Mouse (Mus musculus) CD8-positive naive resting alpha-beta T cell, adult 2 months (primary cell): ENCODE results near the gene Gpr179.

ENCODE experiments used
- DNase-seq, 2 experiments: peaks; one replicate each; pipeline ENCODE4 v3.0.0; 2022; ENCODE audit warnings: low read depth in 2 of 2, low spot score in 2 of 2

The Gpr179 gene

DNA sequence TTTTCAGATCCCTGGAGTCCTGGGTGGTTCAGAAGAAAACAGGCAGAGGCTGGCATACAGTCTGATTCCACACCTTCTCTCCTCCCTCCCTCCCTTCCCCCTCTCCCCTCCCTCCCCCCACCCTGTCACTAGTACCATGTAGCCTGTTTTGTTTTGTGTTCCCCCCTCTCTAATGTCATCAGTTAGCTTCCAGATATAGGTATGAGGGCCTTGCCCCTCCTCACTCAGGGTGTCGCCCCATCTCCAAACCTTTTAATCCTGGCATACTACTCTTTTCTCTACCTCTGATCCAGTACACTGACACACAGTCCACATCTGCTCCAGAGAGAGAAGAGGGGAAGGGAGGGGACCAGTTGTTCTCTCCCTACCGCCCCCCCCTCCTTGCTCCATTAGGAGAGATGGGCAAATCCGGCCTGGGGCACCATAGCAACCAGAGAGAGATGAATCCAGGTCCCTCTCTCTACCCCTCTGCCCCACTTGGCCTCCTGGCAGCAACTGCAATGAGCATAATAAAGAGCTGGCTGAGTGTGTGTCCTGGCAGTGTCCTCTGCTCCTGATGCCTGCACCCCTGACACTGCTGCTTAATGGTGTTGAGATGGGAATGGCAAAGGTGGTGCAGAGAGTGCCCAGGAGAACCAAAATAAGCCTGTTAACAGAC, at the start of gene Gpr179:
Gpr179 (minus strand) TSS at position 51 of the 658 bp plus-strand sequence.
- no peak for DNase-seq

DNA sequence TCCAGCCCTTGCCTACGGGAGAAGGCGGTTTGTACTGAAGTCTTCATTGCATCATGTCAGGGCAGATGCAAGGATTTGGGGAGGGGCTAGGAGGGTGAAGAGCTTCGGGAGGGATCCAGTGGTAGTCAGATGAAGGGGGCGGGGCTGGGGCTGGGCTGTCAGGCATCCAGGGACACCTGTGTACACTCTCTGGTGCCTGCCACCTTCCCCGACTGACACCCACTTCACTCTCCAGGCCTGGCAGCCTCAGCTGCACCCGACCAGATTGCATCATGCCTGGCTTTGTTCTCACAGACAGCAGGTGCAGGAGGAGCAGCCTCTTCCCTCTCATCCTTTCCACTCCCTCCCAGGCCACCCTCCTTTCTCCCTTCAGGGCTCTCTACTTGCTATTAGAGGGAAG, 49.2 kb upstream of the Gpr179 start:
- DNase-seq, result no peak

DNA sequence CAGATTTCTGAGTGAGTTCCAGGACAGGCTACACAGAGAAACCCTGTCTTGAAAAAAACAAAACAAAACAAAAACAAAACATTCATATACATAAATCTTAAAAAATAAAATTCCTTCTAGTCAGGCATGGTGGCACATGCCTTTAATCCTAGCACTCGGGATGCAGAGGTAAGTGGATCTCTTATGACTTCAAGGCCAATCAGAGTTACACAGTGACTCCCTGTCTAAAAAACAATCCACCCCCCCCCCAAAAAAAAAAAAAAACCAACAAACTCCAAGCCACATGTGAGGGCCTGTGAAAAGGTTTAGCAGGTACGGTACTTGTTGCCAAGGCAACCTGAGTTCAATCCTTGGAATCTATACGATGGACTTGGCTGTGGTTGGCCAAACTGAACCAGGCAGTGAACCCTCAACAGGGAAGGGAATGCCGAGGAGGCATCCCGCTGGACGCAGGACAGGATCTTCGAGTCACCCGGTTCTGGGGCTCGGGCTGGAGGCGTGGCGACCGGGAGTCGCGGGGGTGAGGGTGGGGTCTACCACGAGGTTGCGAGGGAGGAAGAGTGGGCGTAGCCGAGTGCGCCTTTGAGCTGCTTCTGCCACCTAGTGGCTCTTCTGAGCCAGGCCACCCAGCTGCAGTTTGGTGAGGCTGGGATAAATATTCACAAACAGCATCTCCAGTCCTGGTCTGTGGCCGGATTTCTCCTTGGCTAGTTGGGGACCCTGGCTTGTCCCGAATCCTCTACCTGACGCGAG, 48.3 kb upstream of the Gpr179 start:
- peak; percentile 61 to 73 for DNase-seq

DNA sequence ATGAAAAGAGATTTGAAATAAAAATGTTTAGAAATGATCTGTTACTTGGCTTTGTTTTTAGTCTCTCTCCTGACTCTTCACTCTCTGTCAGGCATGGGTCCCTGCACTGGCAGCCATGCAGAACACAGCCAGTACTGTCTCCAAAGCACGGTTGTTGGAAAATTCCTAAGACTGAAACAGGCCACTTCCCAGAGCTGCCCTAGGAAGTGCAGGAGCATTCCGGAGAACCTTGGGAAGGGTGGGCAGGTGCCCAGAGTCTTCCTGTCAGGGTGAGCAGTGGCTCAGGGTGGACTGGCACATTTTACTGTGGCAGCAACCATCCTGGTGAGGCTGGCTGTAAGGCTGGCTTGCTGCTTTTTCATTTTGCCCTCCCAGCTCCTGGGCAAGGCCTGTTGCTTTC, 46.6 kb upstream of the Gpr179 start:
- no peak for DNase-seq

DNA sequence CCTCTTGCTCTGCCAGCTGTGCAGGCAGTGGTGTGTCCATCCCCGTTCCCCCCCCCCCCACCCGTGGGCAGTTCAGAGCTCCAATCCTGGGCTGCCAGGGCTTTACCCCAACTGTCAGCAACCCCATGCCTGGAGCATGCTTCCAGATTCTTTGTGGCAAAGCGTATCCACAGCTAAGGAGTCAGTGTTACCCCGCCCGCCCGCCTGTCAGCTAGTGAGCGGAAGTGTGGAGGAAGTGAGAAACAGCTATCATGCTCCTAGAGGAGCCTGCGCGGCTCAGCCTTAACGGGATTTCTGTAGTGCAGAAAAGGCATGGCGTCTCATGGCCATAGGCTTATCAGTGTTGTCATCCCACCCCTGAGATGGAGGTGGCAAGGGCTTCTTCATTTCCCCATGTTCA, 42.3 kb upstream of the Gpr179 start:
- no peak for DNase-seq

DNA sequence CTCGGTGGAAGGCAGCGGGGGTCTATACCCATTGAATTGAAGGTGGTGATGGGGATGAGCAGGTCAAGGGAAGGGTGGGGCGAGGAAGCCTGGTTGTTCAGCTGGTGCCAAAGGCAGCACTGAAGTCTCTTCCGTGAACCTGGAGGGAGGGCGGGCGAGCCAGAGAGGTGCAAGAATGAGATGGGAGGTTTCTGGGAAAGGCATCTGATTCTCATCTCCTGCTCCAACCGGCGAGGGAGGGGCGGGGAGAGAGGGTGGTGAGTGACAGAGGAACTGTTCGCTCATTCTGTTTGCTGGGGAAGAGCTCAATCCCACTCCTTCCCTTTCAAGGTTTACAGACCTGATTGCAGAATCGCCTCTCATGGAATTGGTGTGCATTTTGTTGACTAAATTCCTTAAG, 41.8 kb upstream of the Gpr179 start:
- no peak for DNase-seq

DNA sequence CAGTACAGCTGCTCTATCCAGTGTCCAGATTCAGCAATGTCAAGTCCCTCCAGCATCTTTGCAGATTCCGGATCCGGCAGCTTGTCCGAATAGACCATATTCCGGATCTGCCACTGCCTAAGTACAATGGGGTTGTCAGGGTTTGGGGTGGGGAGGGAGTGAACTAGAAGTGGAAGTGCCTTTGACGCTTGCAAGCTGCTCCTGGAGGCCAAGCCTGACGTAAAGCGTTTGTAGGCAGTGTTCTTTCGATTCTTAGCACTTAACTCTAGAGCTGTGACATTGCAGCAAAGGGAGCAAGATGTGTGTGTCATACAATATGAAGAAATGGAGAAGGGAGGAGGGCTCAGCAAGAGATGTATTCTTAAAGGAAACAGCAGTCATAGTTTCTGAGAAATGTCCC, 37.2 kb upstream of the Gpr179 start:
- DNase-seq, result no peak

DNA sequence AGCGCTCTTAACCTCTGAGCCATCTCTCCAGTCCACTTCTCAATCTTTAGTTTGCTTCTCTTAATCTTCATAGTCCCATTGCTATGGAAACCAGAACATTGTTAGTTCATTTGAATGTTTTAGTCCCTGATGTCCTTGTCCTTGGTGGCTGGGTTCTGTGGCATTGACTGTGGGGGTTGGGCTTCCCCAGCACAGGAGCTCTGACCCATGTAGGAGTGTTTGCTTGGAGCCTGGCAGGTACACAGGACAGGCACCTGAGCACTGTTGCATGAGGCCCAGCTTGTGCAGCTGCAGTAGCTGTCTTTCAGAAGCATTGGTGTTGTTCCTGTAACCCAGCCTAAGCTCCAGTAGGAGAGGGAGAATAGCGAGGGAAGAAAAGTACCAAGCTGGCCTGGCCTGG, 35.9 kb upstream of the Gpr179 start:
- DNase-seq, result no peak

DNA sequence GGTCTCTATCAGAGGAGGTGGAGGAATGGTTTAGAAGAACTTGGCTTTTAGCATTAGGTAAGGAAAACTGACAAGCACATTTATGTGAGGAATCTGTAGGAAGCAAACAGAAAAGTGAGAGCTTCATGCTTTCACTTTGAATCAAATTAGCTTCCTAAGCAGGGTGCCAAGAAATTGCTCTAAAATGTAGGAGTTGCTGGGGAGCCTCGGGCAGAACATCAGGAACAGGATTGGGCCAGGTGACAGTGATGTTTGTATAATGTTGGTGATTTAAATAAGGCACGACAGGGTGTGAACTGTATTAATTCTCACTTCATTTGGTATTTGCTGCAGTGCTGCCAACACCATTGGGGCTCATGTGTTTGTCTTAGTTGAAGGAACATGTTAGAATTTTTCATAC, 31.9 kb upstream of the Gpr179 start:
- DNase-seq, result no peak

DNA sequence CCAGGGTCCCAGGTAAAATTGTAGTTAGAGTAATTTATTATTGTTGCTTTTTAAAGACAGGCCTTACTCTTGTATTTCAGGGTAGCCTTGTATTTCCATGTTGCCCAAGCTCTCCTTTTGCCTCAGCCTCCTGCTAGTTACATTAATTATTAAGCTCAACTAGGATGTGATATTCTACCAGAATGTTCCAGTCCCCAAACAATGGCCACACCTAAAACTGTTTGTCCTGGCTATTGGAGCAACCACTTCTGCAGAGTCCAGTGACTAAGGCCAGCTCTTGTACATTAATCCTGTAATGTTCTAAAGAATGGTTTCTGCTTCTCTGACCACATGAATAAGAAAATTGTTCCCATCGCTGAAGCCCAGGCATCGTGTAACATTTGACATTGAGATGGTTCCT, 31.1 kb upstream of the Gpr179 start:
- DNase-seq, result no peak

DNA sequence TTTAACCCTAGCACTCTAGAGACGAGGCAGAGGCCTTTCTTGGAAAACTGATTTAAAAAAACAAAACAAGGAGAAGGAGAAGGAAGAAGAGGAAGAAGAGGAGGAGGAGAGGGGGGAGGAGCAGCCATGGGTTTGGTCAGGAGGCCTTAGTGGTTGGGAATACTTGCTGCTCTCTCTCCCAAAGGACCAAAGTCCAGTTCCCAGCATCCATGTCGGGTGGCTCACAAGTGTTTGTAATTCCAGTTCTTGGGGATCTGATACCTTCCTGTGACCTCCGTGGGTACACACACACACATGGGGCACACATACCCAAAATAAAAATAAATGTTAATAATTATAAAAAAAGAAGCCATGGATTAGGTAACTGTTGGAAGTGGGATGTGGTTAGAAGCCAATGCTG, 28.2 kb upstream of the Gpr179 start:
- DNase-seq, result no peak

DNA sequence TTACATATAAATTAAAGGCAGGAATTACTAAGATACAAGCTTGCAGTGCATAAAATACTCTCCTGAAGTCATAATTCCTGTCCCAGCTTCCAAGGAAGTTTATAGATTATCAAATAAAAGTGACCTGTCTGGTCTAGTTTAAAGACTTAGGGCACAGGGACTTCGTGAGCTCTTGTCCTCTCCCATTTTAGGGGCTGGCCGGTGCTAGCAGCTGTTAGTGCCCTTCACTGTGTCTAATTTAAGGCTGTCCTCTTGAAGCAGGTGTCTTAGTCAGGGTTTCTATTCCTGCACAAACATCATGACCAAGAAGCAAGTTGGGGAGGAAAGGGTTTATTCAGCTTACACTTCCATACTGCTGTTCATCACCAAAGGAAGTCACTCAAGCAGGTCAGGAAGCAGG, 21.5 kb upstream of the Gpr179 start:
- no peak for DNase-seq

DNA sequence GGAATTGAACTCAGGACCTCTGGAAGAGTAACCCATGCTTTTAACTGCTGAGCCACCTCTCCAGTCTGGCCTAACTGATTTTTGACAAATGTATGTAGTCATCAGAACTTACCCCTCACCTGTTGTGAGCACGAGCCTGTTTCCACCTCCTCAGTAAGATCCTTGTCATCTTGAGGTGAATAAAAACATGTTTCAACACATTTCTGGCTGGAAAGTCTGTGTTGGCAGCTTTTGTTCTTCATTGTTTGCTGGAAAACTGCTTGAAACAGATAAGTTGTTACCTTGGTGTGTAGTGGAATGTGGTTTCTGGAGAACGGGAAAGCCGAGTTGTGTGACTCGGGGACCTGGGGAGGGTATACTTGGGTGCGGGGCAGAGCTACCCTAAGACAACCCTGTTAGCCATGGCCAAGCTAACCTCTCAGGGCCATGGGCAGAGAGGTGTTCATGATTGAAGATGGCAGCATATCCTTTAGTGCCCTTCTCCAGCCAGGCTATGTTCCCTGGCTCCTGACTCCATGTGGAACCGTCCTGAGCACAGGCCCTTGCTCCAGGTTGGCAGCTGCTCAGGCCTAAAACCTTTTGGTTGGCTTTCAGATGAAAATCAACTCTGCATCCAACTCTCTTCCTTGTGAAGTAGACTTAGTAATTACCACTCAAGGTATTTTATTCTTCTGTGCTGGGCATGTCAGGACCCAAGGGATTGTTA, 20.4 kb upstream of the Gpr179 start:
- no peak for DNase-seq

DNA sequence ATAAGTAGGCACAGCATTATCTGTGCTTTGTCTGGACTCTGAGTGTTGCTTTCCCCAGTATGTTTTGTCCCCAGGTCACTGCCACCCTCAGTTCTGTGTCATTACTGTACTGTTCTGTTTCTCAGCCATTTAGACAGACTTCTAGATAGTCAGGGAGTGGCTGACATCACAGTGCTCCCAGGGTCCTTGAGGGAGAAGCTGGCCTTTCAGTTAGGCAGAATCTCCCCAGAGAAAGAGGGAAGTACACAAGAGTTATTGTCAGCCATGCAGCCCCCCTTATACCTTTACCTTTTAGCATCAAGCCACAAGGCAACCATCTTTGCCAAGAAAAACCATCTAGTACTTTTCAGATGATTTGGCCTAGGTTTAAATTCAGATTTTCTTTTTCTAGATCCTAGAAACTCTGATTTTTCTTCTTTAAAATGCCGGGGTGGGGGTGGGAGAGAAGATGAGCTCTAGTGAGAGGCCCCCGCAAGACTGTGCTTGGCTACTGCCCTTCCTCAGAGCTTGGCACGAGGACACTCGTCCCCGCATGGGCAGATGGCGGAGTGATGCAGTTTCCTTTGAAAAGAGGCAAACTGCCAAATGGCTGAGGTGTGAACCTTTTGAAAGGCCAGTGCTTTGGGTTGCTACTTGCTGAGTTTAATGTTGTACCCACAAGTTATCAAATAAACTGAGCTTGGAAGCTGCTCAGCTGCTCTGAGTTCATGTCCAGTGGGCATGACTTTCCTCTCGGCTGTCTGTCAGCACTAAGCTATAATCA, 18.6 kb upstream of the Gpr179 start:
- no peak for DNase-seq

DNA sequence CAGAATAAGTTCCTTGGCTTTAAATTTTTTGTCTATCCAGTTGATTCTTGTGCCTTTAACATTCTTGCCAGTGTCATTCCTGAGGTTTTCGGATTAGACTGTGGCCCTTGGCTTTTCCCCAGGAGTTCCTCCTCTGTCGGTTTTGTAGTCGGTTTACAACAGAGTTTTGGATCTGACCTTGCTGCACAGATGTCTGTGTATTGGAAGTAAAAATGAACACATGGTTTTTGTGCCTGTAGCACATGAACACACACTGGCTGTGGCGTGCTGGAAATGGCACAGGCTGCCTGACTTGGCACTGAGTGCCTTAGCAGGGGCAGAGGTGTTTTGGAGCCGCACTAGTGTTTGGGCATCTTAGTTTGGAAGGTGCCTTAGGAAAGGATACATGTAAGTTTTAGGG, 16.6 kb upstream of the Gpr179 start:
- DNase-seq, result no peak

DNA sequence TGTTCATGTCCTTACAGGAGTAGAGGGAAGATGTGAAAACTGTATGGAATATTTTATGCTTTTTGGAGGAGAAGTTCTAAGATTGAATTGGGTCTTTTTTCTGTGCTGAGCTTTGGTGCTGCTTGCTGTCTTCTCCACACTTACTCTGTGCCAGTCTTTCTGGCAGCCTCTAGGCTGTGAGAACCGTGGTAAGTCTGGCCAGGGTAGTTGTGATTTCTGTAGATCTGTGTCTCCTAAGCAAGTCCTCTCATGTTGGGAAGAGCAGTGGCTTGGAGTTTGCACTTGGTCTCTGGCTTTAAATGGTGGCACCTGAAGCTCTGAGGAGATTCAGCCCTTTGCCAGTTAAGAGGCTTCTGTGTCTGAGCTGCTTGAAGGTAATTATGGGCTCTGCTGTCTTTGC, 13.7 kb upstream of the Gpr179 start:
- no peak for DNase-seq

DNA sequence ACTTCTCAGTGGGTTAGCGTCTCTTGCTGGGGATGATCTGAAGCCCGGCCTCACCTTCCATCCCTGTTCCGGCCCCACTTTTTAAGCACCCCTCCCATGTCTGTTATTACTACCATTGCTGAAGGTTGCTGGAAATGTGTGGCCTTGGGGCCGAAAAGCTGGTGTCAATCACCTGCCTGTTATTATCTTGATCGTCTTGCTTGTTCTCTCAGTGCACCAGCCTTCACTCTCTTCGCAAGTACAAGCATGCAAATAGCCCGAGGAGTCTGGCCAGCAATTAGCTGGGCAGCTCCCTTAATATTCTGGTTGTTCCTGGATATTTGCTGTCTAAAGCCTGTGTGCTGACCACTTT, 11.7 kb upstream of the Gpr179 start:
- peak in 1 of 2 experiments; percentile 4 for DNase-seq

DNA sequence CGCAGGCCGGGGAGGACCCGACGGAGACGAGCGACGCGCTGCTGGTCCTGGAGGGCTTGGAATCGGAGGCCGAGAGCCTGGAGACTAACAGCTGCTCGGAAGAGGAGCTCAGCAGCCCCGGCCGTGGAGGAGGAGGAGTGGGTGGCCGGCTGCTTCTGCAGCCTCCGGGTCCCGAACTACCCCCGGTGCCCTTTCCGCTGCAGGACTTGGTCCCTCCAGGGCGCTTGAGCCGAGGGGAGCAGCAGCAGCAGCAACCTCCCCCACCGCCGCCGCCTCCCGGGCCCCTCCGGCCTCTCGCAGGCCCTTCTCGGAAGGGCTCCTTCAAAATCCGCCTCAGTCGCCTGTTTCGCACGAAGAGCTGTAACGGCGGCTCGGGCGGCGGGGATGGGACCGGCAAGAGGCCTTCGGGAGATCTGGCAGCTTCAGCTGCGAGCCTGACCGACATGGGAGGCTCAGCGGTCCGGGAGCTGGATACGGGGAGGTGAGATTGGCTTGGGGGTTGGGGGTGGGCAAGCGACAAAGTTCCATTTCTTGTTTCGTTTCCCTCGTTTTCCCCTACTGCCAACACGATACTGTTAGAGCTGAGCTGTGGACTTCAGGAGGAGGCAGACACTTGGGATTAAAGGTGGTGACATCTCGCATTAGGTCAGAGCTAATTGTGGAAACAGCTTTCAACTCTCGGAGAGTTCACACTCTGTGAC, 11.2 kb upstream of the Gpr179 start:
- DNase-seq, result peak; percentile 9 to 15

DNA sequence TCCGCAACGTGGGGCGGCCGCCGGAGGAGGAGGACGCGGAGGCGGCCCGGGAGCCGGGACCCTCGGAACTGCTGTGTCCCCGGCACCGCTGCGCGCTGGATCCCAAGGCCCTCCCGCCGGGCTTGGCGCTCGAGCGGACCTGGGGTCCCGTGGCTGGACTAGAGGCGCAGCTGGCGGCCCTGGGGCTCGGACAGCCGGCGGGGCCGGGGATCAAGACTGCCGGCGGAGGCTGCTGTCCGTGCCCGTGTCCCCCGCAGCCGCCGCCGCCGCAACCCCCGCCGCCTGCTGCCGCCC, 10.7 kb upstream of the Gpr179 start:
- DNase-seq, result peak; percentile 17 to 25

DNA sequence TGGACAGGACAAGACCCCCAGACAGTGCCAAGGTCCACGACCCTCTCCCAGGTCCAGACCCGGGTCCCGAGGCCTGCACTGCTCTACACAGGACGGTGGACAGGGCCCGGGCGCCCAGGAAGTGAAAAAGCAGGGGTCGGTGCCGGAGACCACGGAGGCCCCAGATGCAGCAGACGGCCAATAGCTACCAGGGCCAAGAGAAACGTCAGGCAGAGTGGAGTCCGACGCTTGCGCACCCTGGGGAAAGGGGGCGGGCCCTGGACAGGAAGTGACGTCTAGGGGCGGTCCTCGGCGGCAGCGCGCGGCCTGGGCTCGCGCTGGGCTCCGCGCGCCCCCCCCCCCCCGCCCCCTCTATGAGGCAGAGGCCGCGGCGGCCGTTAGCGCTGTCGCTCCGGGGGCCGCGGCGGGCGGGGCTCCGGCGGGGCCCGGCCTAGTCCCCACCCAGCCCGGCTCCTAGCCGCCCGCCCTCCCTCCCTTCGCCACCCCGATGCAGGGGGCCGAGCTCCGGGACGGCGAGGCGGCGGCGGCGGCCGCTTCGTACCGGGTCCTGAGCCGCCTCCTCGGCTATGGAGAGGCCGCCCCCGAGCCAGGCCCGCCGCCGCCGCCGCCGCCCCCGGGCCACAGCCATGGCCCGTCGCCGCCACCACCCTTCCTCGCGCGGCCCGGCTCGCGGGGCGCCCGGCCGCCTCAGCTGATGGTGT, 10.2 kb upstream of the Gpr179 start, which contains the start of gene Socs7:
Socs7 (plus strand) TSS at position 604 of the 701 bp plus-strand sequence.
- DNase-seq, result peak; percentile 77 to 86

DNA sequence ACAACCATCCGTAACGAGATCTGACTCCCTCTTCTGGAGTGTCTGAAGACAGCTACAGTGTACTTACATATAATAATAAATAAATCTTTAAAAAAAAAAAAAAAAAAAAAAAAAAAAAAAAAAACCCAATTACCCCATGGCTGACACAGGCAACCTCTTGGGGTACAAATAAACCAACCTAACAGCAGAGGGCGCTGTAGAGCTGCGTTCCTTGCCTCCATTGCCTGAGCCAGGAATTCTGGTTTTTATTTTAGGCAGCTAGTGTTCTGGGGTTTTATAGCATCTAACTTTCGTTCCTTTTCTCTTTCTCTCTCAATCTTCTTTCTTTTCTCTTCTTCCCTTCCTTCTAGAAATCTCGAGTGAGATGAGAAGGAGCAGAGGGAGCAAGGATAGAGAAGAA, 5.8 kb upstream of the Gpr179 start:
- DNase-seq, result peak; percentile 71 to 79
